Mouse (Mus musculus): Measurements from ENCODE around the gene Llgl2. TPM values are rescaled to one million over a fixed set of nuclear protein-coding genes. Genes with fewer than 3 reads are reported as not detected.

Gene Llgl2
- 4.0 and 5.5 TPM in 2 replicates for polyA plus RNA-seq (2012; ENCODE audit: insufficient read depth, insufficient read length, missing spikeins)

GRCm38 (mm10) chr11:115823774-115824740 is at the start of gene Llgl2:
Llgl2 (plus strand) TSS chr11:115824049.
- H3K4me1 ChIP-seq (ENCODE audit: control insufficient read depth, insufficient read depth, insufficient read length, low read length): peaks cover 3% of the 10 kb centered on the region; the same call in 1 of the 2 replicates
- peak within 1 kb of the TSS; percentile 84 for H3K4me3 ChIP-seq (ENCODE audit: insufficient read depth, low read depth, low read length)
- H3K27ac ChIP-seq (replicated peaks; ENCODE audit: low read depth, low read length): no peak within 1 kb of the TSS

DNA sequence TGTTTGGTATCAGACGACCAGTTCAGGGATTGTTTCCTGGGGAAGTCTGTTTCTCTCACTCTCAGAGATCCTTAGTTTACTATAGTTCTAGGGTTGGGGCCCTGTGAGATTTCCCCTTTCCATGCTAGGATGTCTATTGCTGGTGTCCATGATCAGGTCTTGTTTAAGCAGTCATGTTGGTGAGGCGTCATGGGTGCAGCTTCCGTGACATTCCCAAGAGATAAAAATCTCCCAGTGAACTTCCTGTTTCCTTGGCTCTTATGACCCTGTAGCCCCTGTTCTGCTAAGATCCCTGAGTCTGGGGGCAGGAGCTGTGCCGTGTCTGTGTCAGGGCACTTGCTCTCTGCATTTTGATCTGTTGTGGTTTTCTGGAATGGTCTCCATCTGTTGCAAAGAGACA is 49.2 kb upstream of the Llgl2 start:
- Histone ChIP-seq H3K4me1 (ENCODE audit: control insufficient read depth, insufficient read depth, insufficient read length, low read length) (peaks cover 34% of the 10 kb centered on the region), H3K4me3 (ENCODE audit: insufficient read depth, low read depth, low read length) (no peak overlapping the region), H3K27ac (replicated peaks; ENCODE audit: low read depth, low read length) (no peak overlapping the region; the same call in 1 of the 2 replicates)

DNA sequence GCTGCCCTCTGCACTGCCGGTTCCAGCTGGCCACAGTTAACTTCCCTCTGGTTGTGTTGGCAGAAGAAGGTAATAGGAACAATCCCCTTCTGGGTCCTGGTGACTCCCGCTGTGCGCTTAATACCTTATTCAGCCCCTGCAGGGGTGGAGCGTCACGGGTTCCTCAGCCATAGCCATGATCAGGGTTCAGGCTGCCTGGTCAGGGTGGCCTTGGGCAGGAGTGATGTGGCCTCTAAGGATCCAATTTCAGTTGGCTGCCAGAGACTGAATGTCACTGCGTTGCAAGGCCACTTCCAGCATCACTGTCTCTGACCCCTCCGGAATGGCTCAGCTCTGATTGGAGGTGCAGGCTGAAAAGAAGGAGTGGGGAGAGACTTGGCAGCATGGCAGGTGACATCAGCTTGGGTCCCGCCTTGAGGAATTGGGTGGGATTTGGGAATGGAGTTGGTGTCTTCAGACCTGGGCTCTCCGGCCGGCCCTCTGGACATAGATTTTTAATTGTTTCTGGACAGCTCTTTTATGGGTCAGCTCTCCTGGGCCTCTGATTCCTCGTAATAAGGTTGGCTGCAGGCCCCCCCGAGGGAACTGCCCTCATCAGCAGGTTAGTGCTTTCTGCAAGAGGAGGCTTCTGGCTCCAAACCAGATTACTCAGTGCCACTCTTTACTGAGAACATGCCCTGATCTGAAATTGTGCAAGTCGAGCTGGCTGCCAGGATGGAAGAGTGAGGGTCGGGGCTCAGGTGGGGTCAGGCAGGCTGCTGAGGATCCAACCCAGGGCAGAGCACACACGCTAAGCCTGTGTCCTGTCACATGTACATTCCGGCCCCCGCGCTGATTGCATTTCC is 47.8 kb upstream of the Llgl2 start:
- peak overlapping the region; percentile 72 for H3K27ac ChIP-seq (replicated peaks; ENCODE audit: low read depth, low read length)
- H3K4me3 ChIP-seq (ENCODE audit: insufficient read depth, low read depth, low read length): 0 out of 2 replicates have a peak overlapping the region, but pooled peaks have one; percentile 2
- H3K4me1 ChIP-seq (ENCODE audit: control insufficient read depth, insufficient read depth, insufficient read length, low read length): peaks cover 36% of the 10 kb centered on the region

DNA sequence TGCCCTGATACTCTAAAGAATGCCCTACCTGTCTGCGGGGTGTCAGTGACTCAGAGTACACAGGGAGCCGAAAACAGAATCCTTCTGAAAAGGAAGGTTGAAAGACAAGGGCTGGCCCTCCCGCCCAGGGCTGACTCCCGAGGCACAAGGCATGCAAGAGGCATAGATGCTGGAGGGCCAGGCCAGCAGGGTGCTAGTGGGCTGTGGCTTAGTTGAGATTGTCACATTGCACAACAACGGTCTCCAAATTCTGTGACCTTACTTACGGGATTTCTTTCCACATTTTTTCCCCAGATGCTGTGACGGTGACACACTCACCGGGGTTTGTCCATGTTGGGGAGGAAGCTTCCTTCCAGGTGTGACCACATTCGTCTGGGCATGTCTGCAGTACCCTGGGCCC is 46.9 kb upstream of the Llgl2 start:
- no peak overlapping the region for H3K27ac ChIP-seq (replicated peaks; ENCODE audit: low read depth, low read length)
- peaks cover 36% of the 10 kb centered on the region for H3K4me1 ChIP-seq (ENCODE audit: control insufficient read depth, insufficient read depth, insufficient read length, low read length)
- no peak overlapping the region for H3K4me3 ChIP-seq (ENCODE audit: insufficient read depth, low read depth, low read length)

DNA sequence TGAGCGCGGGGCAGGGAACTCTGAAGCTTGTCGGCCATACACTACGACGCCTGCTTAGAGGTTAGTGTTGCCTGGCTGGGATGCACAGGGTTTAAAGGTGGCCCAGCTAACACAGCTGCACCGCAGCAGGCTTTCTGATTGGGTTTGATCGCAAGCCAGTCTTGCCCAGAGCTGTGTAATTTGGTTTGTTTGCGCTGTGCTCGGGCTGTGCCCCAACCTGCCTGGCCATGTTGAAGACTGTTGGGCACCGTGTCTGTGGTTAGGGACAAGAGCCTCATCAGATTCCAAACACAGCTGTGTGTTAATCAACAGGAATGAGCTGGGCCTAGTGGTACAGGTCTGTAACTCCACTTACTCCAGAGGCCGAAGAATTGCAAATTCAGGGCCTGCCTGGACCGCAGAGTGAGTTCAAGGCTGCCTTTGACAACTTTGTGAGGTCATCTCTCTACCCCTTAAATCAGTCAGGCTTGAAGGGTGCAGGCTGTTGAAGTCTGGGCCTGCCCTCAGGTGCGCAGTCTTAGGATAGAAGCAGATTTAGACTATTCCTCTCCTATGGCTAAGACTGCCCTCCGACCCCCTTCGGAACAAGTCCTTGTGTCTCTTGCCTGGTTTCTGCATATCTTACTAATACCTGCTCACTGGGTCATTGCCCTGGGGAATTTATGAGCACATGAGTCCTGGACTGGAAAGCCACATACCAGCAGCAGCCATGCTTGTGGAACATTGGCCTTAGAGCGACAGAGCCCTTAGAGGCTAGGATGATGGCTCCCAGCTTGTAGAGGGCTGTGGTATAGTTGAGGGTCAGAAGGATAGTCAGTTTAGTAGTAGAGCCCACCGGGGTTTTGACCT is 46.1 kb upstream of the Llgl2 start:
- Histone ChIP-seq H3K27ac (replicated peaks; ENCODE audit: low read depth, low read length) (no peak overlapping the region), H3K4me3 (ENCODE audit: insufficient read depth, low read depth, low read length) (no peak overlapping the region), H3K4me1 (ENCODE audit: control insufficient read depth, insufficient read depth, insufficient read length, low read length) (peaks cover 36% of the 10 kb centered on the region)

GRCm38 (mm10) chr11:115779038-115779571 is 44.7 kb upstream of the Llgl2 start:
- H3K4me3 ChIP-seq (ENCODE audit: insufficient read depth, low read depth, low read length): no peak overlapping the region
- peak overlapping the region; percentile 76 for H3K27ac ChIP-seq (replicated peaks; ENCODE audit: low read depth, low read length)
- H3K4me1 ChIP-seq (ENCODE audit: control insufficient read depth, insufficient read depth, insufficient read length, low read length): peaks cover 36% of the 10 kb centered on the region

GRCm38 (mm10) chr11:115780141-115781070 is 43.4 kb upstream of the Llgl2 start:
- H3K27ac ChIP-seq (replicated peaks; ENCODE audit: low read depth, low read length): no peak overlapping the region
- peaks cover 31% of the 10 kb centered on the region for H3K4me1 ChIP-seq (ENCODE audit: control insufficient read depth, insufficient read depth, insufficient read length, low read length)
- no peak overlapping the region for H3K4me3 ChIP-seq (ENCODE audit: insufficient read depth, low read depth, low read length)

- H3K4me1 ChIP-seq (ENCODE audit: control insufficient read depth, insufficient read depth, insufficient read length, low read length): no peaks in the 10 kb centered on the region
- no peak overlapping the region for H3K4me3 ChIP-seq (ENCODE audit: insufficient read depth, low read depth, low read length)
- no peak overlapping the region for H3K27ac ChIP-seq (replicated peaks; ENCODE audit: low read depth, low read length)
These were observed 37.4 kb upstream of the Llgl2 start for GRCm38 (mm10) chr11:115786473-115786872.

- no peaks in the 10 kb centered on the region for H3K4me1 ChIP-seq (ENCODE audit: control insufficient read depth, insufficient read depth, insufficient read length, low read length)
- H3K27ac ChIP-seq (replicated peaks; ENCODE audit: low read depth, low read length): no peak overlapping the region
These were observed 34.1 kb upstream of the Llgl2 start for GRCm38 (mm10) chr11:115789787-115790186.

DNA sequence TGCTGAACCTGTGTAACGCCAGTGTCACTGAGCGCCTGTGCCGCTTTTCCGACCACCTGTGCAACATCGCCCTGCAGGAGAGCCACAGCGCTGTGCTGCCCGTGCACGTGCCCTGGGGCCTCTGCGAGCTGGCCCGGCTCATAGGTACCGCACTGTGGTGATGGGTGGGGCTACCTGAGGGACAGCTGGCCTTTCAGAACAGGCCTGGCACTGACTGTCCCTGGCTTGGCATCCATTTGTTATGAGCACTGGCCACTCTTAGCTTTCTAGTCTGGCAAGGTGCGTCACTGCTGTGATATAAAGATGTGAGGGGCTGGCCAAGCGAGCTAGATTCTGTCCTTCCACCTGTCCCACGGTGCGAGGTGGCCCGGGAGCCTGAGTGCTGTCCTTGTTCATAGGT is 31.9 kb upstream of the Llgl2 start:
- Histone ChIP-seq H3K27ac (replicated peaks; ENCODE audit: low read depth, low read length) (no peak overlapping the region), H3K4me3 (ENCODE audit: insufficient read depth, low read depth, low read length) (no peak overlapping the region), H3K4me1 (ENCODE audit: control insufficient read depth, insufficient read depth, insufficient read length, low read length) (no peaks in the 10 kb centered on the region)

More at GRCm38 (mm10) chr11:115789787-115790186, 34.1 kb upstream of the Llgl2 start:
- H3K4me3 ChIP-seq (ENCODE audit: insufficient read depth, low read depth, low read length): no peak overlapping the region

- Histone ChIP-seq H3K4me1 (ENCODE audit: control insufficient read depth, insufficient read depth, insufficient read length, low read length) (no peaks in the 10 kb centered on the region), H3K4me3 (ENCODE audit: insufficient read depth, low read depth, low read length) (no peak overlapping the region), H3K27ac (replicated peaks; ENCODE audit: low read depth, low read length) (no peak overlapping the region)
These were observed 31.5 kb upstream of the Llgl2 start for GRCm38 (mm10) chr11:115792353-115792752.

DNA sequence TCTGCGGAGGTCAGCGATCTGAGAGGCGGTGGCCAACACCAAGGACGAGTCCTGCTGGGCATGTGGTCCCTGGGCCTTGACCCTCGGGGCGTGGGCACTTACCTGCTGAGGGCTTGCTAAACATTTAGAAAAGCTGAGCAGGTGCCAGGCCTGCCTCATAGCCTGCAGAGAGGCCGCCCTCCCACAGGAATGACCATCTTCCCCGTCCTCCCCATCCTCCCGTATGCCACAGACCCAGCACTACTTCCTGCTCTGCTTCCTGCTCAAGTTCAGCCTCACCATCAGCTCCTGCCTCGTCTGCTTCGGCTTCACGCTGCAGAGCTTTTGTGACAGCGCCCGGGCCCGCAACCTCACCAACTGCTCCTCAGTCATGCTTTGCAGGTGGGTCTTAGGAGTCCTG is 27.0 kb upstream of the Llgl2 start:
- no peak overlapping the region for H3K27ac ChIP-seq (replicated peaks; ENCODE audit: low read depth, low read length)
- H3K4me1 ChIP-seq (ENCODE audit: control insufficient read depth, insufficient read depth, insufficient read length, low read length): no peaks in the 10 kb centered on the region
- no peak overlapping the region for H3K4me3 ChIP-seq (ENCODE audit: insufficient read depth, low read depth, low read length)

DNA sequence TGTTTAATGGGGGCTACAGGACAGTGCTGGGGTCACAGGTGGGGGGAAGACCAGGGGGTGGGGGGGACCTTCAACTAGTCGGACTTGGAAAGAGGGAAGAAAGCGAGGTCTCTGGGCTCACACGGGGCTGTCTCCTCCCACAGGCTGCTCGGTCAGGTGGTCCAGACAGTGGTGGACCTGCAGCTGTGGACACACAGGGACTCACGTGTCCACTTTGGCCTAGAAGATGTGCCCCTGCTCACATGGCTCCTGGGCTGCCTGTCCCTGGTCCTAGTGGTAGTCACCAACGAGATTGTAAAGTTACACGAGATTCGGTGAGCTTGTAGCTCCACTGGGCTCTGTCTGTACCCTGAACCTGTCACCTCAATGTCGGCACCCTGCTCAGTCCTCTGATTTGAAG is 26.2 kb upstream of the Llgl2 start:
- Histone ChIP-seq H3K27ac (replicated peaks; ENCODE audit: low read depth, low read length) (no peak overlapping the region), H3K4me3 (ENCODE audit: insufficient read depth, low read depth, low read length) (no peak overlapping the region), H3K4me1 (ENCODE audit: control insufficient read depth, insufficient read depth, insufficient read length, low read length) (no peaks in the 10 kb centered on the region)
